Mouse (Mus musculus): ENCODE measurements around the gene Spink4. TPM values are rescaled to one million over a fixed set of nuclear protein-coding genes. Genes with fewer than 3 reads are reported as not detected.
"Not testable (repeated sequence)": the region's sequence is repeated elsewhere in the genome, so short reads cannot be mapped to it uniquely, and the experiment has no call there.

Gene Spink4
- polyA plus RNA-seq, 1 experiment = not detected

GRCm38 (mm10) chr4:40921288-40921687 is 1.4 kb downstream of the Spink4 start:
- Histone ChIP-seq H3ac (ENCODE audit: control insufficient read depth, insufficient read length, low read depth) (no peak overlapping the region), H3K27me3 (ENCODE audit: control insufficient read depth, insufficient read depth, insufficient read length) (no peaks in the 10 kb centered on the region), H3K79me3 (ENCODE audit: low read depth) (no peaks in the 10 kb centered on the region), H3K4me3 (ENCODE audit: insufficient read depth, poor library complexity, severe bottlenecking) (no peak overlapping the region), H3K36me3 (ENCODE audit: control insufficient read depth, insufficient read depth) (no peaks in the 10 kb centered on the region), H3K79me2 (ENCODE audit: control insufficient read depth, insufficient read depth) (no peaks in the 10 kb centered on the region)
- no peak for TF ChIP-seq FOSL1 (IDR thresholded peaks at IDR 0.05; ENCODE audit: insufficient read depth, low read length, poor library complexity, severe bottlenecking)
- TF ChIP-seq CEBPB (IDR thresholded peaks at IDR 0.05; ENCODE audit: low read depth) = no peak
- no peak for TF ChIP-seq MYOD1 (IDR thresholded peaks at IDR 0.05; ENCODE audit: control insufficient read depth, insufficient read length, low read depth)
- TF ChIP-seq USF1 (IDR thresholded peaks at IDR 0.05; ENCODE audit: low read depth) = no peak
- TF ChIP-seq CTCF (IDR thresholded peaks at IDR 0.05; ENCODE audit: control insufficient read depth, insufficient read depth, insufficient read length) = no peak
- no peak for TF ChIP-seq MYOG (IDR thresholded peaks at IDR 0.05; ENCODE audit: control insufficient read depth, extremely low read depth, insufficient read length)
- no peak for TF ChIP-seq MAX (IDR thresholded peaks at IDR 0.05)

GRCm38 (mm10) chr4:40923087-40923651 is 3.3 kb downstream of the Spink4 start:
- Histone ChIP-seq H3K4me3 (ENCODE audit: insufficient read depth, poor library complexity, severe bottlenecking) (no peak overlapping the region), H3K79me3 (ENCODE audit: low read depth) (no peaks in the 10 kb centered on the region), H3K27me3 (ENCODE audit: control insufficient read depth, insufficient read depth, insufficient read length) (no peaks in the 10 kb centered on the region), H3ac (ENCODE audit: control insufficient read depth, insufficient read length, low read depth) (no peak overlapping the region), H3K36me3 (ENCODE audit: control insufficient read depth, insufficient read depth) (no peaks in the 10 kb centered on the region), H3K79me2 (ENCODE audit: control insufficient read depth, insufficient read depth) (no peaks in the 10 kb centered on the region)
- TF ChIP-seq CEBPB (IDR thresholded peaks at IDR 0.05; ENCODE audit: low read depth) (no peak), FOSL1 (IDR thresholded peaks at IDR 0.05; ENCODE audit: insufficient read depth, low read length, poor library complexity, severe bottlenecking) (no peak), CTCF (IDR thresholded peaks at IDR 0.05; ENCODE audit: control insufficient read depth, insufficient read depth, insufficient read length) (no peak), MAX (IDR thresholded peaks at IDR 0.05) (no peak), MYOG (IDR thresholded peaks at IDR 0.05; ENCODE audit: control insufficient read depth, extremely low read depth, insufficient read length) (no peak), MYOD1 (IDR thresholded peaks at IDR 0.05; ENCODE audit: control insufficient read depth, insufficient read length, low read depth) (no peak), USF1 (IDR thresholded peaks at IDR 0.05; ENCODE audit: low read depth) (no peak)

- TF ChIP-seq CEBPB (IDR thresholded peaks at IDR 0.05; ENCODE audit: low read depth) = no peak
- no peak for TF ChIP-seq CTCF (IDR thresholded peaks at IDR 0.05; ENCODE audit: control insufficient read depth, insufficient read depth, insufficient read length)
- no peak for TF ChIP-seq MAX (IDR thresholded peaks at IDR 0.05)
- TF ChIP-seq MYOG (IDR thresholded peaks at IDR 0.05; ENCODE audit: control insufficient read depth, extremely low read depth, insufficient read length) = no peak
- TF ChIP-seq USF1 (IDR thresholded peaks at IDR 0.05; ENCODE audit: low read depth) = no peak
- TF ChIP-seq MYOD1 (IDR thresholded peaks at IDR 0.05; ENCODE audit: control insufficient read depth, insufficient read length, low read depth) = no peak
- TF ChIP-seq FOSL1 (IDR thresholded peaks at IDR 0.05; ENCODE audit: insufficient read depth, low read length, poor library complexity, severe bottlenecking) = no peak
- no peak overlapping the region for H3K4me3 ChIP-seq (ENCODE audit: insufficient read depth, poor library complexity, severe bottlenecking)
- no peaks in the 10 kb centered on the region for H3K79me2 ChIP-seq (ENCODE audit: control insufficient read depth, insufficient read depth)
- no peaks in the 10 kb centered on the region for H3K27me3 ChIP-seq (ENCODE audit: control insufficient read depth, insufficient read depth, insufficient read length)
- H3K36me3 ChIP-seq (ENCODE audit: control insufficient read depth, insufficient read depth) = no peaks in the 10 kb centered on the region
- H3ac ChIP-seq (ENCODE audit: control insufficient read depth, insufficient read length, low read depth) = no peak overlapping the region
- H3K79me3 ChIP-seq (ENCODE audit: low read depth) = no peaks in the 10 kb centered on the region
Observed at GRCm38 (mm10) chr4:40925568-40925967, 5.7 kb downstream of the Spink4 start.

GRCm38 (mm10) chr4:40929046-40929445 is 9.2 kb downstream of the Spink4 start:
- H3K79me3 ChIP-seq (ENCODE audit: low read depth) = no peaks in the 10 kb centered on the region
- H3K36me3 ChIP-seq (ENCODE audit: control insufficient read depth, insufficient read depth) = peaks cover 11% of the 10 kb centered on the region
- no peak overlapping the region for H3ac ChIP-seq (ENCODE audit: control insufficient read depth, insufficient read length, low read depth)
- no peaks in the 10 kb centered on the region for H3K79me2 ChIP-seq (ENCODE audit: control insufficient read depth, insufficient read depth)
- H3K27me3 ChIP-seq (ENCODE audit: control insufficient read depth, insufficient read depth, insufficient read length) = no peaks in the 10 kb centered on the region
- no peak for TF ChIP-seq MYOG (IDR thresholded peaks at IDR 0.05; ENCODE audit: control insufficient read depth, extremely low read depth, insufficient read length)
- TF ChIP-seq CTCF (IDR thresholded peaks at IDR 0.05; ENCODE audit: control insufficient read depth, insufficient read depth, insufficient read length) = no peak
- no peak for TF ChIP-seq MAX (IDR thresholded peaks at IDR 0.05)
- no peak for TF ChIP-seq USF1 (IDR thresholded peaks at IDR 0.05; ENCODE audit: low read depth)
- TF ChIP-seq FOSL1 (IDR thresholded peaks at IDR 0.05; ENCODE audit: insufficient read depth, low read length, poor library complexity, severe bottlenecking) = no peak
- TF ChIP-seq MYOD1 (IDR thresholded peaks at IDR 0.05; ENCODE audit: control insufficient read depth, insufficient read length, low read depth) = no peak
- TF ChIP-seq CEBPB (IDR thresholded peaks at IDR 0.05; ENCODE audit: low read depth) = no peak
- no peak overlapping the region for H3K4me3 ChIP-seq (ENCODE audit: insufficient read depth, poor library complexity, severe bottlenecking)

GRCm38 (mm10) chr4:40933694-40934093 is 13.8 kb downstream of the Spink4 start:
- Histone ChIP-seq H3K4me3 (ENCODE audit: insufficient read depth, poor library complexity, severe bottlenecking) (no peak overlapping the region), H3K79me3 (ENCODE audit: low read depth) (no peaks in the 10 kb centered on the region), H3K36me3 (ENCODE audit: control insufficient read depth, insufficient read depth) (peaks cover 46% of the 10 kb centered on the region), H3K27me3 (ENCODE audit: control insufficient read depth, insufficient read depth, insufficient read length) (no peaks in the 10 kb centered on the region), H3K79me2 (ENCODE audit: control insufficient read depth, insufficient read depth) (no peaks in the 10 kb centered on the region), H3ac (ENCODE audit: control insufficient read depth, insufficient read length, low read depth) (no peak overlapping the region)
- TF ChIP-seq MYOD1 (IDR thresholded peaks at IDR 0.05; ENCODE audit: control insufficient read depth, insufficient read length, low read depth) (no peak), MYOG (IDR thresholded peaks at IDR 0.05; ENCODE audit: control insufficient read depth, extremely low read depth, insufficient read length) (no peak), FOSL1 (IDR thresholded peaks at IDR 0.05; ENCODE audit: insufficient read depth, low read length, poor library complexity, severe bottlenecking) (no peak), CTCF (IDR thresholded peaks at IDR 0.05; ENCODE audit: control insufficient read depth, insufficient read depth, insufficient read length) (no peak), CEBPB (IDR thresholded peaks at IDR 0.05; ENCODE audit: low read depth) (no peak), MAX (IDR thresholded peaks at IDR 0.05) (no peak), USF1 (IDR thresholded peaks at IDR 0.05; ENCODE audit: low read depth) (no peak)

GRCm38 (mm10) chr4:40934369-40934768 is 14.5 kb downstream of the Spink4 start:
- peaks cover 53% of the 10 kb centered on the region for H3K36me3 ChIP-seq (ENCODE audit: control insufficient read depth, insufficient read depth)
- H3ac ChIP-seq (ENCODE audit: control insufficient read depth, insufficient read length, low read depth); H3K79me2 ChIP-seq (ENCODE audit: control insufficient read depth, insufficient read depth); H3K27me3 ChIP-seq (ENCODE audit: control insufficient read depth, insufficient read depth, insufficient read length); H3K4me3 ChIP-seq (ENCODE audit: insufficient read depth, poor library complexity, severe bottlenecking); H3K79me3 ChIP-seq (ENCODE audit: low read depth): not testable (repeated sequence)

All from C2C12 (cell line).